Mouse (Mus musculus) frontal cortex, adult (tissue): ENCODE results near the gene Olfr1248.
"Not testable (repeated sequence)": the region's sequence is repeated elsewhere in the genome, so short reads cannot be mapped to it uniquely, and the experiment has no call there.

Experiments used
- ATAC-seq: cut with Nextera tagmentation; 2 replicates; pipeline ENCODE4 v1.9.2; 2017; ENCODE audit warnings: mild to moderate bottlenecking, moderate library complexity, mixed read lengths; ENCODE audit not compliant: low TSS enrichment

Olfr1248 gene

GRCm38 (mm10) chr2:89618145-89618544 lies at the start of gene Olfr1248:
Olfr1248 (minus strand) TSS chr2:89618245.
- not testable (repeated sequence) for ATAC-seq

GRCm38 (mm10) chr2:89661367-89661766 lies 43.3 kb upstream of the Olfr1248 start, which contains the start of gene Olfr1250:
Olfr1250 (minus strand) TSS chr2:89661467.
- ATAC-seq: no peak

- no peak for ATAC-seq
Measured at GRCm38 (mm10) chr2:89634883-89635282, 16.8 kb upstream of the Olfr1248 start, which contains the start of gene Olfr1249. Olfr1249 (minus strand) TSS chr2:89634983.

GRCm38 (mm10) chr2:89614030-89614429 lies 4.0 kb downstream of the Olfr1248 start, which contains the start of gene Olfr1247:
Olfr1247 (minus strand) TSS chr2:89614130.
- ATAC-seq: no peak

GRCm38 (mm10) chr2:89593057-89593456 lies 25.0 kb downstream of the Olfr1248 start, which contains the start of gene Olfr1246:
Olfr1246 (minus strand) TSS chr2:89593157.
- no peak for ATAC-seq

DNA sequence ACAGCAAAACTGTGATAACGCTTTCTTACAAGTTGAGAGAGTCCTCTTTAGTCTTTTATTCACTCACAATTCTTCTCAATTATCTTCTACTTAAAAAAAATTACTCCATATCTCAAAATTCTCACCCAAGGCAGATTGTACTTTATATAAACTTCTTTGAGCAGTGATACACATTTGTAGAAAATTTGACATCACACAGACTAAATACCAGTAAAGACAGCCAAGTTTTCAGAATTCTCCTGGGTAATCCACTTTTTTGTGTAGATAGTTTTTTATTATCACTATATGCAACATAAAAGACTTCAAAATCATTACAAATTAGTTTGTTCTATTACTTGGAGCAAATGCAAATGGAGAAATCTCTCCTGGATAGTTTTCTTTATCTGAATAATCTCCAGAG lies 39.7 kb downstream of the Olfr1248 start, which contains the start of gene Olfr1245:
TSS of gene Olfr1245 (minus strand) at position 101 of the 400 bp plus-strand sequence.
- no peak for ATAC-seq
